Mouse (Mus musculus) limb, embryonic 13.5 days (tissue): ENCODE results near the gene Suclg2. TPM values are rescaled to one million over a fixed set of nuclear protein-coding genes. Genes with fewer than 3 reads are reported as not detected.

Experiments
- ATAC-seq: fragments of 200-750 bp; cut with Nextera tagmentation; 2 replicates; pipeline ENCODE4 v1.8.0; 2017; ENCODE audit warnings: low read depth, moderate number of reproducible peaks, moderate TSS enrichment; ENCODE audit not compliant: low FRiP score
- H3K27ac ChIP-seq: fragments of 300-500 bp; sonication (generic); 2 replicates; pipeline ENCODE4 v1.5.1; 2015; ENCODE audit warnings: inconsistent platforms, mild to moderate bottlenecking, moderate library complexity
- H3K27me3 ChIP-seq: fragments of 300-500 bp; sonication (generic); 2 replicates; pipeline ENCODE4 v1.6.1; 2015; ENCODE audit warnings: mild to moderate bottlenecking, inconsistent platforms
- H3K36me3 ChIP-seq: fragments of 300-500 bp; sonication (generic); 2 replicates; pipeline ENCODE4 v1.6.1; 2015; ENCODE audit warnings: inconsistent platforms, mild to moderate bottlenecking, moderate library complexity
- H3K4me1 ChIP-seq: fragments of 300-500 bp; sonication (generic); 2 replicates; pipeline ENCODE4 v1.6.1; 2015; ENCODE audit warnings: inconsistent platforms
- H3K4me2 ChIP-seq: fragments of 300-500 bp; sonication (generic); replicated peaks from 2 replicates; pipeline ENCODE4 v1.6.1; 2015; ENCODE audit warnings: inconsistent platforms, mild to moderate bottlenecking, moderate library complexity
- H3K4me3 ChIP-seq: fragments of 300-500 bp; sonication (generic); 2 replicates; pipeline ENCODE4 v1.5.1; 2015; ENCODE audit warnings: moderate library complexity, mild to moderate bottlenecking, inconsistent platforms
- H3K9ac ChIP-seq: fragments of 300-500 bp; sonication (generic); 2 replicates; pipeline ENCODE4 v1.6.1; 2015; ENCODE audit warnings: mild to moderate bottlenecking, inconsistent platforms
- H3K9me3 ChIP-seq: fragments of 300-500 bp; sonication (generic); 2 replicates; pipeline ENCODE4 v1.6.1; 2016; ENCODE audit warnings: inconsistent platforms
- WGBS: fragments of 180-500 bp; shearing (Covaris S2); methylation state at CpG from one replicate; pipeline ENCODE4 v1.1.7; 2015; 5-methylcytosine and 5-hydroxymethylcytosine counted together
- polyA plus RNA-seq: library from polyadenylated mRNA; unstranded; fragments of >200 nt; fragmentation: Nextera tagmentation; extraction: Ambion mirVana; gene quantifications from 2 replicates; pipeline ENCODE4 v1.2.1, GENCODE M21; 2015

Suclg2 gene
- polyA plus RNA-seq, 1 experiment from 2014 or later, result 48.9 TPM

DNA sequence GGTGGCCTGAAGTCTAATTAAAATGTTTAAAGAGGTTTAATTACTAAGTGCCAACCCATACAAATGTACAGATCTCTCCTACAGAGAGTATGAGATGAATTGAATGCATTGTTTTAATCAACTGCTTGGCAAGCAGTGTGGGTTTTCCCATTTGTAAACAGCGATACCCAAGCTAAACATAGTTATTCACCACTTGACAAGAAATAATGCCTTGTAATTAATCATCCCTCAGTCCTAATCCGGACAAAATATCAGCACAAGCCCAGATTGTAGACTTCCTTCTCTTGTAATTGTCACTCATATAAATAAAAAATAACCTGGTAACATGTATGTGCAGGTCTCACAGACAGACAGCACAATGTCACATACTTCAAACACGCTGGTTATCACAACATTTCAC, 183.4 kb downstream of the Suclg2 start:
- WGBS, result 75% methylated on average over 3 of the region's 3 CpGs
- Histone ChIP-seq H3K27ac (no peak overlapping the region), H3K9ac (no peak overlapping the region), H3K4me2 (no peak overlapping the region), H3K4me3 (no peak overlapping the region), H3K9me3 (no peaks in the 10 kb centered on the region), H3K27me3 (no peaks in the 10 kb centered on the region), H3K4me1 (0 out of 2 replicates have a peak, but pooled peaks cover 2% of the 10 kb centered on the region), H3K36me3 (no peaks in the 10 kb centered on the region)
- ATAC-seq, result no peak

DNA sequence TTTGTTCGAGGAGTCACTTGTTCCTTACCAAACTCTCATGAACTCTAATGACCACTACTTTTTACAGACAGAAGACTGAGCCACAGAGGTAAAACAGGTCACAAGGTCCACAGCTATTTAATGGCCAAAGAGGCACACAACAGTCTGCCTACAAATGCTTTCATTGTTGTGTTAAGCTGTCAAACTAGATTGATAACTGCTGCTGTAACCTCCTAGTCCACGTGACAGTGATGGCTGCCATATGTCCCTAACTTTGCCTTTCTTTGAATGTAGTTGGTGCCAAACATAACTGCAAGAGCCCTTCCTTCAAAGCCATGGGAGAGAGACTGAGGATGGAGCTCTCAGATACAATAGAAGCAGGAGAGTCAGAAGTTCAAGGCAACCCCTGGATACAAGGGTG, 198.8 kb downstream of the Suclg2 start:
- Histone ChIP-seq H3K27me3 (no peaks in the 10 kb centered on the region), H3K36me3 (no peaks in the 10 kb centered on the region), H3K27ac (no peak overlapping the region), H3K4me3 (no peak overlapping the region), H3K4me2 (no peak overlapping the region), H3K9me3 (no peaks in the 10 kb centered on the region), H3K9ac (no peak overlapping the region), H3K4me1 (no peaks in the 10 kb centered on the region)
- ATAC-seq, result no peak
- 34% methylated on average over 2 of the region's 2 CpGs for WGBS

DNA sequence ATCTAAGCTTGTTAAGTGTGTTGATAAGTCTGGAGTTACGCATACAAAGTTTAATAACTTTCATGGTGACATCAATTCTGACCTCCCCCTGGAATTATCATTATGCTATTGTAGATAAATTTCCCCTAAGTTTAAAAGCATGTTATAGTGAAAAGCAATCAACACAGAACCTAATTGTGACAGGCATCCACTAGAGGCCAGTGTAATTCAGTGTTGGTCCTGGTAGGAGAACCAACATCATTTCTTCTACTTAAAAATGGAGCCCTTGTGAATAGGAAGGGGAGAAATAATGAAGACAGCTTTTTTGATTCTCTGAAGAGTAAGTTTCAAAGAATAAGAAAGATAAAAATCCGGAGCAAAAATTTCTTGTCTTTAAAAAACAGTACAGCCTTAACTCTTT, 200.2 kb downstream of the Suclg2 start:
- WGBS, result 81% methylated on average over 2 of the region's 2 CpGs
- no peak for ATAC-seq
- no peak overlapping the region for H3K27ac ChIP-seq
- H3K4me1 ChIP-seq, result no peaks in the 10 kb centered on the region
- no peaks in the 10 kb centered on the region for H3K36me3 ChIP-seq
- H3K27me3 ChIP-seq, result no peaks in the 10 kb centered on the region
- no peaks in the 10 kb centered on the region for H3K9me3 ChIP-seq
- no peak overlapping the region for H3K4me3 ChIP-seq
- no peak overlapping the region for H3K9ac ChIP-seq
- no peak overlapping the region for H3K4me2 ChIP-seq

DNA sequence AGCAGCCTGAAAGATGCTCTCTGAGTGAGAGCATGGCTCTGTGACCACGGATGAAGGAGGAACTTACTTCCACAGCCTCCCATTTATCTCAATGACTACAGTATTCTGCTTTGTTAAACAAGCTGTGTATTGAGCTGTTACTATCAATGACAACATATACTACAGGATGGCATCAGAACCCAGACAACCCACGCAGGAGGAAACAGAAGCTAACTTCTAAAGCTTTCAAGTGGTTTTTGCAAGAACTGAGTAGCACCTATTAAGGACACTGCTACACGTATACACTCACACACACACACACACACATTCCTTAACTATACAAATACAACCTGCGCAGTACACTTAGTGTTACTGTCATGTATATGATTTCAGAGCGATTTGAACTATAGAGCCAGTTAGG, 202.9 kb downstream of the Suclg2 start:
- Histone ChIP-seq H3K4me2 (no peak overlapping the region), H3K9me3 (no peaks in the 10 kb centered on the region)
- 85% methylated on average over 5 of the region's 5 CpGs for WGBS

DNA sequence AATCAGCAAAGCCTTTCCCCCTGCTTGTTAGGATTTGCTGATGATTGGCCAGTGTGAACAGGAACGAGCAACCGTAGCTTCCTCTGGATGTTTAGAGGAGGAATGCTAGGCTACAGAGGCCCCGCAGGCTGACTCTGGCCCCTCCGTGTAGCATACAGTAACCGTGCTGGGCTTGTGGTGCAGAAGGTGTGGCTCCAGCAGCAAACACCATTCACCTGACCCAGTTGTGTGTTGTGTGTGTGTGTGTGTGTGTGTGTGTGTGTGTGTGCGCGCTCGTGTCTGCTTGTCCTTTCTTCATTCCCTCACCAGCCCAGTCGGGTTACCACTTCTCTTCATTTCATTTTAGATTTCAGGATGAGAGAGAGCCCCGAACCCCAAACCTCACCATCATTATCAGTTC, 203.9 kb downstream of the Suclg2 start:
- H3K36me3 ChIP-seq, result no peaks in the 10 kb centered on the region; the same call in 1 of the 2 replicates
- no peaks in the 10 kb centered on the region for H3K4me1 ChIP-seq
- no peaks in the 10 kb centered on the region for H3K27me3 ChIP-seq
- H3K27ac ChIP-seq, result no peak overlapping the region
- H3K4me3 ChIP-seq, result no peak overlapping the region
- no peaks in the 10 kb centered on the region for H3K9me3 ChIP-seq
- H3K9ac ChIP-seq, result no peak overlapping the region
- H3K4me2 ChIP-seq, result no peak overlapping the region
- ATAC-seq, result no peak
- 83% methylated on average over 10 of the region's 10 CpGs for WGBS

More for the DNA sequence above, 202.9 kb downstream of the Suclg2 start:
- H3K36me3 ChIP-seq, result no peaks in the 10 kb centered on the region; the same call in 1 of the 2 replicates
- no peak overlapping the region for H3K4me3 ChIP-seq
- ATAC-seq, result no peak
- H3K4me1 ChIP-seq, result no peaks in the 10 kb centered on the region
- H3K27ac ChIP-seq, result no peak overlapping the region
- H3K9ac ChIP-seq, result no peak overlapping the region
- H3K27me3 ChIP-seq, result no peaks in the 10 kb centered on the region

DNA sequence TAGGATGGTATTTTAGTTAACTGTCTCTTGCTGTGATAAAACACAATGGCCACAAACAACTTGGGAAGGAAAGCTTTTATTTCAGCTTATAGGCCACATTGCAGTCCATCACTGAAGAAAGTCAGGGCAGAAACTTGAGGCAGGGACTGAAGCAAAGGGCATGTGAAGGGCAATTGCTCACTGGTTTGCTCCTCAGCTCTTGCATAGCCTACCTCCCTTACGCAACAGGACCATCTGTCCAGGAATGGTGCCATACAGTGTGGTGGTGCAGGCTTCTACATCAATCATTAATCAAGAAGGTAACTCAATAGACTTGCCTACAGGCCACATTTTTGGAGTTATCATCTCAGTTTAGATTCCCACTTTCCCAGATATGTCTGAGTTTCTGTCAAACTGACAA, 206.9 kb downstream of the Suclg2 start:
- Histone ChIP-seq H3K4me3 (no peak overlapping the region), H3K4me1 (no peaks in the 10 kb centered on the region), H3K9me3 (0 out of 2 replicates have a peak, but pooled peaks cover 2% of the 10 kb centered on the region), H3K36me3 (no peaks in the 10 kb centered on the region; the same call in 1 of the 2 replicates), H3K27me3 (no peaks in the 10 kb centered on the region), H3K4me2 (no peak overlapping the region), H3K27ac (no peak overlapping the region), H3K9ac (no peak overlapping the region)
- no peak for ATAC-seq
- WGBS, result 97% methylated on average over 1 of the region's 1 CpGs

DNA sequence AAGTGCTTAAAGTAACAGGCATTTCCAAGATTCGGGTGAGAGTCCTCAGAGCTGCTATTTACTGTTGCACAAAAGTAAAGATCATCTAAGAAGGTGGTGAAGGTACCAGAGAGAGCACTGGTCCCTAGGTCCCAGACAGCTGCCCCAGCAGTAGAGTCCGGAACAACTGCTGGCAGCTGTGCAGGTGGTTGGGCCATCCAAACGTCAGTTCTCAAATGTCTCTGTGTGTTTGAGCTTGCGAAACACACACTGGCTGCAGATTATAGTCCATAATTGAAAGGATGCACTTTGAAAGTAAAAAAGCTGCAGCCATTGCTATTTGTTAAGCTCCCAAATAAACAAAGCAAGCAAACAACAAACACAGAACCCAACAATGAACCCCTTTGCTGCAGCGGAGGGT, 217.8 kb downstream of the Suclg2 start:
- no peak overlapping the region for H3K27ac ChIP-seq
- no peaks in the 10 kb centered on the region for H3K9me3 ChIP-seq
- no peaks in the 10 kb centered on the region for H3K36me3 ChIP-seq
- H3K9ac ChIP-seq, result no peak overlapping the region
- WGBS, result 65% methylated on average over 5 of the region's 5 CpGs
- no peak overlapping the region for H3K4me3 ChIP-seq
- H3K4me2 ChIP-seq, result no peak overlapping the region
- ATAC-seq, result no peak
- no peaks in the 10 kb centered on the region for H3K27me3 ChIP-seq
- peaks cover 22% of the 10 kb centered on the region for H3K4me1 ChIP-seq

DNA sequence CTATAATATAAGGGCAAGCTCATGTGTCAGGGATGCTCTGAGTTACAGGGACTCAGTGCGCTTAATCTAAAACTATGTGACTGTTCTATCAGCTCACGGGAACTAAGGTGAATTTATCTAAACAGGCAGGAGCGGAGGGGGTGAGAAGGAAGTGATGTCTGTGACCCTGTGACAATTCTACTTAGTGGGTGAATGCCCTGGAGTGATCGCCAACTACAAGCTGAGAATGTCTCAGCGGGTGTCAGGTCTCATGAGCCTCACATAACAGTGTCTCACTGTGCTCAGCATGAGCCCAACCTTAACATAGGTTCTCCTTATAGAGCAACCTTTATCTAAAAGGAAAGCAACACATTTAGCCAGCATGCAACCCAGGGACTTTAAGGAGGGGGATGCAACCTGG, 219.0 kb downstream of the Suclg2 start:
- 78% methylated on average over 5 of the region's 5 CpGs for WGBS

DNA sequence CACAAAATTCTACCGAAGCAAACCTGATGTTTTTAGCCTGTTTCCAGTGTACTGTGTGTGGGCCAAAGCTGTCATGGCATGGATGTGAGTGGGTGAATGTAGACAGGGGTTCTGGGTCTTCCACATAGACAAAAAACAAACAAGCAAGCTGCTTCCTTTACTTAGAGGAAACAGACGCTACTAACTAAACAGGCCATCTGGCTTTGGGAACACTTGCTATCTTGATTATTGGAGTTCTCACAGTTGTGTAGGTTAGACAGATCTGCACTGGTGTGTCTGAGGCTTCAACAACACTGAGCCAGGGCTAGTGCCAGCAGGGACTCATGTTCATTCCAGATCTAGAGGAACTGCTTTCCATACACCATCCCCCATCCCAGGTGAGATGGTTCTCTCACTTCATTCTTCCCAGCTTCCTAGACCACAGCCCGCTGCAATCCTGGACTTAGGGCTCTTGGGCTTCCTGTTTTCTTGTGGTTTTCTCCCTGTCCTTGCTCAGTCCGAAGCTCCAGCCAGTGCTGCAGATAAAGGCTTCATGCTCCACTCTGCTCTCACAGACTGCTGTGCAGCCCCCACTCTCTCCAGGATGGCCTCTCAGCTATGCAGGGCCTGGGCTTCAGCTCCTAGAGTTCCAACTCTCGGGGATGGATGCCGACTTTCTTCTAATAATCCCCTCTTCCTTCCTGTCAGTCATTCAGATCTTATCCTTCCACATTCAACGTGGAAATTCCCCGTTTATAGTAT, 226.2 kb downstream of the Suclg2 start:
- no peak overlapping the region for H3K4me2 ChIP-seq
- no peak overlapping the region for H3K27ac ChIP-seq
- H3K36me3 ChIP-seq, result no peaks in the 10 kb centered on the region
- no peak for ATAC-seq
- no peak overlapping the region for H3K9ac ChIP-seq
- no peak overlapping the region for H3K4me3 ChIP-seq
- WGBS, result 74% methylated on average over 8 of the region's 8 CpGs
- H3K27me3 ChIP-seq, result no peaks in the 10 kb centered on the region
- no peaks in the 10 kb centered on the region for H3K9me3 ChIP-seq
- peaks cover 10% of the 10 kb centered on the region for H3K4me1 ChIP-seq

More for the DNA sequence above, 219.0 kb downstream of the Suclg2 start:
- no peaks in the 10 kb centered on the region for H3K9me3 ChIP-seq
- H3K27ac ChIP-seq, result no peak overlapping the region
- H3K9ac ChIP-seq, result no peak overlapping the region
- no peaks in the 10 kb centered on the region for H3K27me3 ChIP-seq
- no peaks in the 10 kb centered on the region for H3K36me3 ChIP-seq
- no peak for ATAC-seq
- H3K4me1 ChIP-seq, result peaks cover 22% of the 10 kb centered on the region
- H3K4me2 ChIP-seq, result no peak overlapping the region
- H3K4me3 ChIP-seq, result no peak overlapping the region

DNA sequence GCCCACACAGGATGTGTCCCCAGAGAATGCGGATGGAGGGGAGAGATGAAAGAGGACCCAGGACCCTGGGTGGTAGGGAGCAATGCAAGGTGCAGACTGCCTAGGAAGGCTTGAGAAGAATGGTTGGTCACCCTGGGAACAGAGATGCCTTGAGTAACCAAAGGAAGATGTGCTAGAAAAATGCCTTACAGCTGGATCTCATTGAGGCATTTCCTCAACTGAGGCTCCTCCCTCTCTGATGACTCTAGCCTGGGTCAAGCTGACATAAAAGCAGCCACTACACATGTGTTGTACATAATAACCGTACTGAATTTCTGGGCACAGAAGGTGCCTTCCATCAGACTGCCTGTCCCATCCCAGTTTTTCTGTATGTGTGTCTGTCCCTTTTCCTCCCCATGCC, 227.6 kb downstream of the Suclg2 start:
- WGBS, result 55% methylated on average over 2 of the region's 2 CpGs
- Histone ChIP-seq H3K36me3 (no peaks in the 10 kb centered on the region), H3K27me3 (no peaks in the 10 kb centered on the region), H3K27ac (no peak overlapping the region), H3K4me2 (no peak overlapping the region), H3K9me3 (no peaks in the 10 kb centered on the region), H3K9ac (no peak overlapping the region), H3K4me3 (no peak overlapping the region), H3K4me1 (peaks cover 10% of the 10 kb centered on the region)
- ATAC-seq, result no peak

DNA sequence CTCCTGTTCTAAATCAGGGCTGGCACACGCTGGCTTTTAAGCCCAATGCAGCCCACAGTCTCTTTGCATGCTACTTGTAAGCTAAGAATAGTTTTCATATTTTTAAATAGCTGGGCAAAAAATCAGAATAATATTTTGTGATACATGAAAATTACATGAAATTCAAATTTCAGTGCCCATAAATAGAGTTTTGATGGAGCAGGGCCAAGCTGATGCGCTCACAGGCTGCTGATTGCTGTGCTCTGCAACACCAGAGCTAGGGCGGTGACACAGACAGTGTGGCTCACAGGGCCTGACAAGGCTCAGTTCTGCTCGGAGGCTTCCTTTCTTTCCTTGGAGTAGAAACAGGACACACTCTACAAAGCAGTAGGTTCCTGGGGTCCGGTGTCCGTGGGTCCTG, 232.8 kb downstream of the Suclg2 start:
- Histone ChIP-seq H3K9me3 (no peaks in the 10 kb centered on the region), H3K4me3 (no peak overlapping the region), H3K27me3 (no peaks in the 10 kb centered on the region), H3K27ac (no peak overlapping the region), H3K9ac (no peak overlapping the region), H3K4me2 (no peak overlapping the region), H3K36me3 (no peaks in the 10 kb centered on the region), H3K4me1 (peaks cover under 1% of the 10 kb centered on the region; the same call in 1 of the 2 replicates)
- ATAC-seq, result no peak
- WGBS, result 93% methylated on average over 6 of the region's 6 CpGs

DNA sequence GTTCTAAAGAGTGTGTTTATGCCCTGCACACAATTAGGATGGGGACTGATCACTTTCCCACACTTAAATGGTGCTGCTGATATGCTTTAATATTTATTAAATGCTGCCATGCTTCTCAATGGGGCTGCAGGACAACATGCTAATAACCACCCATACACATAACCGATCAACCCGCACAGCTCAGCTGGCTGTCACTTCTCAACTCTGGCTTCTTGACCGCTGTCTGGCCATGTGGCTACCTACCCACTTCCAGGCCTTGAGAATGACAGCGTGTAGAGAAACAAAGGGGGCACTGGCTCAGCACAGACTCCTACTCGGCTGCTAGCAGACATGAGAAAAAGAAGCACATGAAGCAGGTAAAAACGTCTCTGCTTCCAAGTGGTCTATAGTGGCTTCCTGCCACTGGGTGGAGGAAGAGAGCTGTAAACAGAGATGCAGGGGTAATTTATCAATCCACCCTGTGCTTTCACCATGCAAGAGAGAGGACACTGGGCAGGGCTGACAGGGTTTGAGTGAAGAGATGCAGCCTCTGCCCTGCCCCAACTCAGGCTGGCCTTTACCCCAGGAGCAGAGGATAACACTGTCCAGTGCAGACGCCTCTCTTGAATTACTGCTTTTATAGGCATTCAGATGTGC, 234.3 kb downstream of the Suclg2 start:
- Histone ChIP-seq H3K4me3 (no peak overlapping the region), H3K4me2 (no peak overlapping the region), H3K4me1 (no peaks in the 10 kb centered on the region), H3K27me3 (no peaks in the 10 kb centered on the region), H3K36me3 (no peaks in the 10 kb centered on the region), H3K27ac (no peak overlapping the region), H3K9me3 (no peaks in the 10 kb centered on the region), H3K9ac (no peak overlapping the region)
- ATAC-seq, result peak; percentile 19; the same call in 1 of the 2 replicates
- 56% methylated on average over 7 of the region's 7 CpGs for WGBS
